Mouse (Mus musculus) adrenal gland, adult (tissue): ENCODE measurements around the gene Tnfsf15.

ENCODE experiments used
- DNase-seq, 2 experiments: peaks; one replicate each; pipeline ENCODE4 v3.0.0; 2022 to 2023; ENCODE audit warnings: low spot score in 1 of 2; ENCODE audit not compliant: inconsistent age in 2 of 2

Tnfsf15 gene

GRCm38 (mm10) chr4:63742763-63743371 lies 2.0 kb downstream of the Tnfsf15 start:
- no peak for DNase-seq

GRCm38 (mm10) chr4:63742101-63742500 lies 2.8 kb downstream of the Tnfsf15 start:
- DNase-seq, result peak; percentile 14 to 57

GRCm38 (mm10) chr4:63740761-63741160 lies 4.2 kb downstream of the Tnfsf15 start:
- no peak for DNase-seq

GRCm38 (mm10) chr4:63740001-63740400 lies 4.9 kb downstream of the Tnfsf15 start:
- DNase-seq, result no peak

- peak in 1 of 2 experiments; percentile 49 for DNase-seq
Observed at GRCm38 (mm10) chr4:63739524-63739923, 5.4 kb downstream of the Tnfsf15 start.

- no peak for DNase-seq
Observed at GRCm38 (mm10) chr4:63738364-63738997, 6.4 kb downstream of the Tnfsf15 start.

GRCm38 (mm10) chr4:63731299-63731698 lies 13.6 kb downstream of the Tnfsf15 start:
- no peak for DNase-seq

GRCm38 (mm10) chr4:63726727-63727126 lies 18.2 kb downstream of the Tnfsf15 start:
- no peak for DNase-seq

GRCm38 (mm10) chr4:63725981-63726380 lies 18.9 kb downstream of the Tnfsf15 start:
- DNase-seq, result peak; percentile 7 to 86

GRCm38 (mm10) chr4:63717922-63718643 lies 26.8 kb downstream of the Tnfsf15 start:
- peak; percentile 83 to 98 for DNase-seq

- no peak for DNase-seq
Observed at GRCm38 (mm10) chr4:63711886-63712285, 33.0 kb downstream of the Tnfsf15 start.

GRCm38 (mm10) chr4:63710431-63711220 lies 34.3 kb downstream of the Tnfsf15 start:
- DNase-seq, result peak; percentile 15 to 89

GRCm38 (mm10) chr4:63706279-63706971 lies 38.5 kb downstream of the Tnfsf15 start:
- DNase-seq, result no peak

GRCm38 (mm10) chr4:63704232-63704631 lies 40.7 kb downstream of the Tnfsf15 start:
- no peak for DNase-seq

GRCm38 (mm10) chr4:63703686-63704085 lies 41.2 kb downstream of the Tnfsf15 start:
- DNase-seq, result no peak

GRCm38 (mm10) chr4:63702006-63702704 lies 42.8 kb downstream of the Tnfsf15 start:
- no peak for DNase-seq

- no peak for DNase-seq
Observed at GRCm38 (mm10) chr4:63699749-63700148, 45.2 kb downstream of the Tnfsf15 start.

GRCm38 (mm10) chr4:63696921-63697320 lies 48.0 kb downstream of the Tnfsf15 start:
- DNase-seq, result no peak

- DNase-seq, result no peak
Observed at GRCm38 (mm10) chr4:63692351-63692750, 52.6 kb downstream of the Tnfsf15 start.

- DNase-seq, result no peak
Observed at GRCm38 (mm10) chr4:63687429-63687828, 57.5 kb downstream of the Tnfsf15 start.
